Mouse (Mus musculus): ENCODE measurements around the gene Pip5k1b.

Pip5k1b gene

GRCm38 (mm10) chr19:24514661-24515642 lies 40.7 kb downstream of the Pip5k1b start:
- no peak for DNase-seq

- no peak for DNase-seq
Measured at GRCm38 (mm10) chr19:24513105-24513843, 42.4 kb downstream of the Pip5k1b start.

- no peak for DNase-seq
Measured at GRCm38 (mm10) chr19:24511939-24512338, 43.7 kb downstream of the Pip5k1b start.

- no peak for DNase-seq
Measured at GRCm38 (mm10) chr19:24509391-24509790, 46.3 kb downstream of the Pip5k1b start.

GRCm38 (mm10) chr19:24508087-24508767 lies 47.4 kb downstream of the Pip5k1b start:
- no peak for DNase-seq

DNA sequence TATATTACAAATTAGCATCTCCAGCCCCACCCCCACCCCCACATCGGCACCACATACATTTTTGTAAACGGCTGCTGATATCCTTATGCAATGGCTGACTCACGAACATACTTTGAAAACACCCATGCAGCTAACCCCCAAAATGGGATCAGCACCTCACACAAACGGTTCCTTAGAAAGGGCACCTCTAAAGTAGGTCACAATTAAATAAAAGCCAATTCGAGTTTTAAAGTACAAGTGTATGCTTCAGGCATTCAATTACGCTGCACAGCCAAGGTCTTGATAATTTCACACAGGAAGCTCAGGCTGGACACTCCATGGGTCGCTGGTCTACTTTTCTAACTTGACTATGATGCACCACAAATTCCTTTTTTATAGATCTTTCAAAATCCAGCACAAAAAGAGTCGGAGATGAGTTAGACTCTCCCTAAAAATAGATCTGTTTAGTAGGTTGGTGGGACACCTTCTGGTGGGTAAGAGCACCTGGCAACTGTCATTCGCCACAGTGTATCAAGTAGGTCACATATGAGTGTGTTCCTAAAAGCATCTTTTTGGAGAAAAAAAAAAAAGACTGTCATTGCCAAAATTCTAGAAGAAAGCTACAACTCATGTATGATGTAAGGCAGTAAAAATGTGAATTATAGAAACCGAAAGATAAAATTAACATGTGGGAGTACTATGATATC lies 52.8 kb downstream of the Pip5k1b start:
- no peak for DNase-seq

GRCm38 (mm10) chr19:24501525-24501924 lies 54.1 kb downstream of the Pip5k1b start:
- no peak for DNase-seq

DNA sequence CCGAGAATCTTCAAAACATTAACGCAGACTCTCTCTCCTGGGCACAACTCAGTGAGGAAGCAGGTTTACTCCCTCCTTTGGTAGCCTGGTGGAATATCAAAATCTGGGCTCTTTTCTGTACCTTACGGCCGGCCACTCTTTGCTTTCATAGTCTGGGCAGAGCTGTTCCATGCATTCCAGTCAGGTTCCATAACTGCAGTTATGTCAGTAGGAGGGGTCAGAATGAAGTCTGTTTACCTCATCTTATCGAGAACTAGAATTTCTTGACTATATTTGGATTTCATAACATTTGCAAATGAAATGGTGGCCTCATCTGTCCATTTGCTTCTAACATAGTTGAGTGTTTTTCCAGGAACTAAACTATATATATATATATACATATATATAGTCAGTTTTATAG lies 55.2 kb downstream of the Pip5k1b start:
- no peak for DNase-seq

GRCm38 (mm10) chr19:24499291-24499690 lies 56.4 kb downstream of the Pip5k1b start:
- DNase-seq = no peak

DNA sequence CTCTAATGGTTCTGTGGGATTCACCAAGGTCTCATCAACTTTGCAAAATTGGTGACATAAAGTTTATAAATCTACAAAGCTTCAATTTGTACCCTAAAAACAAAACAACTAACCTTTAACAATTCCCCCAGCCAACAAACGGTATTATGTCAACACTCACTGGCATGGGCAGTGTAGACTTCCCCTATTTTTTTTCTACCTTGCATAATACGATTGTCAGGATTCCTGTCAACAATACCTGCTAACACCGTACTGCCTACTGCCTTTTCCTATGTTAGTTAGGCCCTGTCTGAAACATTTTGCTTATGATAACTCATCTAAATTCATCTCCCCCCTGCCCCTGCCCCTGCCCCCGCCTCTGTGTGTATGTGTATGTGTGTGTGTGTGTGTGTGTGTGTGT lies 61.8 kb downstream of the Pip5k1b start:
- DNase-seq = no peak

GRCm38 (mm10) chr19:24491824-24492223 lies 63.8 kb downstream of the Pip5k1b start:
- no peak for DNase-seq

- DNase-seq = no peak
Measured at GRCm38 (mm10) chr19:24490275-24490674, 65.4 kb downstream of the Pip5k1b start.

- DNase-seq = no peak
Measured at GRCm38 (mm10) chr19:24486433-24487296, 69.0 kb downstream of the Pip5k1b start.

GRCm38 (mm10) chr19:24484612-24485194 lies 71.0 kb downstream of the Pip5k1b start:
- no peak for DNase-seq

DNA sequence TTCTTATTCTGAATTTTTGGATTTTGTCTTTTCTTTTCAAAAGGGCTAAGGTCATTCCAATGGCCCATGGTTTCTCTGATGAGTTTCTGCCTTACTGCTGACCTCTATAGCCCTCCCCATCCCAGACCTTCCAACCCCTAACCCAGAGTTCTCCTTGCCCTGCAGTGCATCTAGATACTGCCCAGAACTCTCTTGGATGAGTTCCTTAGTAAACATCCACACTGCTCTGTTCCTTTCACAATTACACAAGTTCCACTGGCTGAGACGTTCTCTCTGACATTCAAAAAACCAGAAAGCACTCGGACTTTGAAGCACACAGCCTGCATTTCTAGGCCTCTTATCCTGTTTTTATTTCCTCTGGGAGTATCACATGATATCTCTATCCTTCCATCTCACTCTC lies 74.8 kb downstream of the Pip5k1b start:
- no peak for DNase-seq

DNA sequence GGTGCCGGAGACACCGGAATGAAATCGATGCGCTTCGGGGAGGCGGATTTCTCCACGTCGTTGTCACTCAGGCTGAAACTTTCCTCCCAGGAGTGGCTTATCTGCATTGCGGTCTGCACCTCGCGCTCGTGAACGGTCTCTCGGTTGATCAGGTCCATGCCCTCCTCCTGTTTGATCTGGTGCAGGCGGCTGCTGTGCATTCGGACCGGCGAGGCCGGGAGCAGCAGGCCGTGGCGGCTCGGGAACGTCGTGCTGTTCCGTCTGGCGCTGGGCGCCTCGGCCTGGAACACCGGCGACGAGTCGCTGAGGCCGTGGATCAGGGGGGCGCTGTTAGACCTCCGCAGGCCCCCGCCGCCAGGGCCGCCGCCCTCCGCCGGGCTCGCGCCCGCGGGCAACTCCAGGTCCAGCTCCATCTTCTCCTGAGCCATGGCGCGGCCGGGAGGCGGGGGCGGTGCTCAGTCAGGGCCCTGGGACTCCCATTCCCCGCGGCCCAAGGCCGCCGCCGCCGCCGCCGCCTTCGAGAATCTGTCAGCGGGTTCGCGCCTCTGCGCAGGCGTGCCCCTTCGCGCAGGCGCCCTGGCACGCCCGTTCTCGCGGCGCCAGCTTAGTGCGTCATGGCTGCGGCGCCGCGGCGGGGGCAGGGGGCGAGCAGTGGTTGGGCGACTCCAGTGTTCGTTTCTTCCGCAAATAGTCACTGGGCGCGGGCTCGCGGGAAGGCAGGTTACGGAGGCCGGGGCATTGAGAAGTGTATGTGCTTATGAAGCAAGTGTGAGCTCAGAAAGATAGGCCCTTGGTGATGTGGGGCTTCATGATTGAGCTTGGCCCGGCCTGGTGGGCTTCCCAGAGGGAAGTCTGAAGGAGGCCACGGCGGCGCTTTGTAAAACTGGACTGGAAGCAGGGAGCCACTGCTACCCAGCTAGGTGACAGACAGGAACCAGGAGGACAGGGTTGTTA lies 78.5 kb downstream of the Pip5k1b start, which contains the start of gene Fam122a:
TSS of gene Fam122a (minus strand) at position 428 of the 954 bp plus-strand sequence.
- peak; percentile 89 for DNase-seq

- no peak for DNase-seq
Measured at GRCm38 (mm10) chr19:24476461-24476860, 79.2 kb downstream of the Pip5k1b start.

- no peak for DNase-seq
Measured at GRCm38 (mm10) chr19:24475281-24475680, 80.4 kb downstream of the Pip5k1b start.

GRCm38 (mm10) chr19:24472512-24472911 lies 83.2 kb downstream of the Pip5k1b start:
- DNase-seq = no peak

- no peak for DNase-seq
Measured at GRCm38 (mm10) chr19:24471538-24471937, 84.1 kb downstream of the Pip5k1b start.

All from cerebellum, adult 8-10 months (tissue).